Mouse (Mus musculus): ENCODE results near the gene Exosc8. TPM values are rescaled to one million over a fixed set of nuclear protein-coding genes. Genes with fewer than 3 reads are reported as not detected.

The Exosc8 gene
- 101 and 107 TPM in 2 replicates for polyA plus RNA-seq (2015; fragmentation: Nextera tagmentation; extraction: Ambion mirVana)

DNA sequence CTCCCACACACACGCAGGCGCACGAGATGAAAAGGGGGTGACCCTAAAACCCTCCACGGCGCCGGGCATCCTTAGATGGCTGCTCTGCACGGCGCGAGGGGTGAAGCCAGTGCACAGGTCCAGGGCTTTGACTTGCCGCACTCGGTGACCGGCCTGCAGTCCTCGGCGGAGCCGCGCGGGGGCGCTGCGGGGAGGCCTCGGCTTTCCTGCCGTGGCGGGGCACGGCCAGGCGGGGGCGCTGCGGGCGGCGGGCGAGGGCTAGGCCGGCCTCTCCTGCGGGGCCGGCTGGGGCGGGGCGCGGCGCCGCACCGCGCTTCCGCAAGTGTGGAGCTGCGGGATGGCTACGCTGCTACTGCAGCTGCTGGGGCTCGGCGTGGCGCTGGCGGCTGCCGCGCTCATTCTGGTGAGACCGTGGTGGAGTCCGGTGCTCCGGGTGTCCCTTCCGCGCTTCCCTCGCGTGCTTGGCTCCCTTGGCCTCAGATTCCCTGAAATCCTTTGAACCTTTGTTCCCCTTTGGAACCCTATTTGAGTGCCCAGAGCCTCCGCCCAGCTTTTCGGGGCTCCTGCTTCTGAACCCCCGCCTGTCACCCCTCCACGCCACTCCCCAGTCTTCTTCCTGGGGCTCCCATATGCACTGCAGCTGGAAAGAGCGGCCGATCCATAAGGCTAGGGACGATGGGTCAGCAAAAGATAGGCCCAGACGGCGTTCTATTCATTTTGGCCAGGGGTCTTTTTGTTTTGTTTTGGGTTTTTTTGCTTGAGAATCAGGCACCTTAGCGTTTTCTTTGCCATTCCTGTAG is at the start of gene Exosc8, which contains the start of gene Alg5:
TSS of gene Exosc8 (minus strand) at position 147 of the 800 bp plus-strand sequence.
TSS of gene Alg5 (plus strand) at position 293 of the 800 bp plus-strand sequence.

DNA sequence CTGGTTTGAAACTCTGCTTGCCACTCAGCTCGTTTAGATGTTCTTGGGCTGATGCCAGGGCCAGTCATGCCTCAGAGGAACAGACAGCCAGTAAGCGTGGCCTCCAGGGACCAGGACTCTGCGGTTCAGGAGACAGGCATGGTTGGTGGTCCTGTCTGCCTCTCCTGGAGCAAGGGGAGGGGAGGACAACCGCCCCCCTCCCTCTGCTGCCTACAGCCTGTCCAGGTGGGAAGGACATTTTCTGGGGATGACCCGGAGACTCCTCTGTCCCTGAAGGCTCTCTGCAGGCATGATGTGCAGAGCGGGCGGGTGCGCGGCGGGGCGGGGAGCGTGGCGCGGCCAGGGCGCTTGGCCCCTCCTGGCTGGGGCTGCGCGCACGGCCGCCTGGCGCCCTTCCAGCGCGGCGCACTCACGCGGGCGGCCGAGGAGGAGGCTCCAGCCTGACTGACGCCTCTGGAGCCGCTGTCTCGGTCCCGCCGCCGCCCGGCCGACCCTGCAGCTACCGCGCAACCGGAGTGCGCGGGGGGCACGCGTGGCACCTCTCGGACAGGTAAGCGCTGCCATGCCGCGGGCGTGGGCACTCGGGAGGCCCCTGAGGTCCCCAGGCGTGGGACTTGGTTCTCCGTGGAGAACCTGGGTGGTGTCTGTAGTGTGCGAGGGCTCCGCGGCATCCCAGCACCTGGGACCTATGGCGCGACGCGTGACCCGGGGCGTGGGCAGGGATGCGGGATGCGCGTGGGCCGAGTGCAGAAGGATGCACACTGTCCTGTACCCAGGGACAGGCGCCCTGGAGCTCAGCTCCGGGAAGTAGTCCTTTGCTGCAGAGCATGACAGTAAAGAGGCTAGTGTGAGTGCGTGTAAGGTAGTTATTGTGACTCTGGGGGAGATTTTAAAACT is 20.2 kb upstream of the Exosc8 start, which contains the start of gene Smad9:
TSS of gene Smad9 (plus strand) at position 438 of the 897 bp plus-strand sequence.

DNA sequence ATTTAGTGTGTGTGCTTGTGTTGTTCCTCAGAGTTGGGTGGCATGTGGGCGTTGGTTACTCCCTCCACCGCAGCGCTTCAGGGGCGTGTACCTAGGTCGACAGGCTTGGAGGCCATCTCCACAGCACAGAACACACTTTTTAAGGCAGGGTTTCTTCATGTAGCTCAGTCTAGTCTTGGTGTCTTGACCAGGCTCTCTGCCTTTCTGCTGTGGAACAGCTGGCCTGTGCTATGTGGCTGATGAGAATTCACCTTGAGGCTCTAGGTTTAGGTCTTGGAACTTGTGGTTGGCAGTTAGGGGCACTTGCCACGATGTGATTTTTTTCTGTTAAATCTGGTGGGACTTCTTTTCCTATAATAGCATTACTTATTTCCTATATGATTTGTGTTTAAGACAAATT is 20.9 kb downstream of the Exosc8 start, which contains the start of gene Gm21958:
TSS of gene Gm21958 (minus strand) at position 101 of the 400 bp plus-strand sequence.

DNA sequence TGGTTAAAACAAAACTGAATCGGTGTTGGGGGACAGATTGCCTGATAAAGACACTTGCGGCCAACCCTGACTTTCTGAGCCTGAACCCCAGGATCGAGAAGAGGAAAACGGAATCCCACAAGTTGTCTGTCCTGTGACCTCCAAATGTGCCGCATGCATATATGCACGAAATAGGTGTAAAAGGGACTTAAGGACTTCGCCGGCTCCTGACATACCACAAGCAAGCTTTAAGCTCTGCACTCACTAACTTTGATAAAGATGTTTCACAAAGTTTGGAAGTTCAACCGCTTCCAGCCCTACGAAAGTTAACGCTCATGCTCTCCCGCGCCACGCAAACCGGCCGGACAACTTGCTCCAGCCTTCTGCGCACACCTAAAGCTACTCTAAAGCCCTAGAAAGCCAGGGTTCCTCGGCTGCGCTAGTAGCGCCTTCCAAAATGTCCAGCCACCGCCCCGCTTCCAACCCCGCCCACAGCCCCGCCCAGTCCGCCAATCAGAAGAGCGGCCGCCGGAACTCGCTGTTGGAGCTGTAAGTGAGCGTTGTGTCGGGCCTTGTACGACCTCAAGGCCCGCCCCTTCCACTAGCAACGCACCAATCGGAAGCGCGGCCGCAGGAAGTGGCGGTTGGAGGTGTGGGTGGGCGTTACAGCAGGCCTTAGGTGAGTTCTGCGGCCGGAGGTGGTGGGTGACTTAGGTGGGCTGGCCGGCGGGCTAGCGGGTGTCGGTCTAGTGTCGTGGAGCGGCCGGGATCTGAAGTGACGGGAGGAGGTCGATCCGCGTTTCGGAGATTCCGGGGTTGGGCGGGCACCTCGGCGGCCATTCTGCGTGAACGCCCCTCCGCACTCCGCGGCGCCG is 42.8 kb downstream of the Exosc8 start, which contains the start of gene Supt20:
TSS of gene Supt20 (plus strand) at position 606 of the 854 bp plus-strand sequence.

Other genes starting within 250 kb of the Exosc8 start
- 43.5 and 47.1 TPM in 2 replicates for gene Supt20, start 42.6 kb downstream of the Exosc8 start, polyA plus RNA-seq (2015; fragmentation: Nextera tagmentation; extraction: Ambion mirVana)
- 0.42 TPM in 1 of 2 replicates, not detected in the other for gene Gm21958, start 21.0 kb downstream of the Exosc8 start, polyA plus RNA-seq (2015; fragmentation: Nextera tagmentation; extraction: Ambion mirVana)
- 38.8 and 41.0 TPM in 2 replicates for gene Alg5, start 146 bp upstream of the Exosc8 start, polyA plus RNA-seq (2015; fragmentation: Nextera tagmentation; extraction: Ambion mirVana)
- 0.13 and 0.22 TPM in 2 replicates for gene Smad9, start 20.2 kb upstream of the Exosc8 start, polyA plus RNA-seq (2015; fragmentation: Nextera tagmentation; extraction: Ambion mirVana)
- 26.1 and 26.8 TPM in 2 replicates for gene Rfxap, start 72.4 kb upstream of the Exosc8 start, polyA plus RNA-seq (2015; fragmentation: Nextera tagmentation; extraction: Ambion mirVana)
- gene Sertm1, start 180.5 kb upstream of the Exosc8 start, polyA plus RNA-seq (2015; fragmentation: Nextera tagmentation; extraction: Ambion mirVana): not detected in 2 replicates

Measured in spleen, postnatal 0 days (tissue).